Mouse (Mus musculus) kidney, adult 2 months (tissue): ENCODE measurements around the gene Sv2a.

ENCODE experiments used
- CTCF ChIP-seq: fragments of 200-500 bp; conservative IDR thresholded peaks from 2 replicates; pipeline ENCODE4 v1.5.1; 2011; ENCODE audit warnings: low read depth, mild to moderate bottlenecking, control low read depth, low read length, moderate library complexity, mixed read lengths; ENCODE audit not compliant: insufficient read depth, insufficient read length
- POLR2A ChIP-seq: fragments of 200-500 bp; IDR thresholded peaks from one replicate; pipeline ENCODE4 v1.6.1; 2011; ENCODE audit warnings: low read depth, low read length, control low read depth

DNA sequence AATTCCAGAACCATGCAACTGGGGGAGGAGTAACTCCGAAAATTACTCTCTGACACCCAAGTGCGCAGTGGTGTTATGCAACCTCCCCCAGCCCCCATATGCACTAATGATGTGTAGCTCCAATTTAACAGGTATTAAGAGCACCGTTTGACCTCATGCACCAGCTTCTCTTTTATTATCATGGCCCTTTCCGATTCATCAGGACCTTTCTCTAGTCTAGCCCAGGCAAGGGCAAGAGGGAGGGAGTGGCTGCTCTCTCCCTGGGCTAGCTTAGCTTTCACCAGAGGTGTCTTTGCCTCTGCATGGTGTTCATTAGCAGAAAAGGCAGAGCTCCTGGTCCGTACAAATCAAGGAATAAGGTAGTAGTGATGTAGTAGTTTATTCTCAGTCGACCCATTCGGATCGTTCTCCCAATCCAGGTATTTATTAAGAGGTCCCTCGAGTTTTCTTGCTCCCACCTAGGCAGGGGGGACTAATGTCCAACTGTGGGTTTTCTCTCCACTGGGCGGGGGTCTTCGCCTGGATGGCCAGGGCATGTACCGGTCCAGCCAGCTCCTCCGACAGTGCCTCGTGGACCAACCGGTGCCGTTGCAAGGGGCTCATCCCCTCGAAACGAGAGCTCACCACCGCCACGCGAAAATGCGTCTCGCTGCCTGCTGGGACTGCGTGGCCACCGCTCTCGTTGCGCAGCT lies 15.6 kb downstream of the Sv2a start:
- no peak for TF ChIP-seq POLR2A
- no peak for TF ChIP-seq CTCF
